Mouse (Mus musculus) macrophage (primary cell): Measurements from ENCODE around the gene Hic2. TPM values are rescaled to one million over a fixed set of nuclear protein-coding genes. Genes with fewer than 3 reads are reported as not detected.

Experiments
- H3K27ac ChIP-seq: fragments of 350-480 bp; formaldehyde crosslinking; 2 replicates; pipeline ENCODE4 v1.9.0; 2021
- H3K36me3 ChIP-seq: fragments of 350-480 bp; formaldehyde crosslinking; 2 replicates; pipeline ENCODE4 v1.9.0; 2021; ENCODE audit errors: inconsistent target
- H3K4me3 ChIP-seq: fragments of 350-480 bp; formaldehyde crosslinking; 2 replicates; pipeline ENCODE4 v1.9.0; 2021; ENCODE audit errors: inconsistent target
- H3K79me2 ChIP-seq: fragments of 350-480 bp; formaldehyde crosslinking; 2 replicates; pipeline ENCODE4 v1.9.0; 2021; ENCODE audit errors: inconsistent target
- WGBS: methylation state at CpG from one replicate; pipeline ENCODE4 v1.1.7; 2026; ENCODE audit warnings: inconsistent platforms; ENCODE audit not compliant: missing documents; 5-methylcytosine and 5-hydroxymethylcytosine counted together
- polyA plus RNA-seq: library from polyadenylated mRNA; stranded (reverse); fragments of 250-400 nt; gene quantifications from 3 replicates; pipeline ENCODE4 v1.2.4, GENCODE M21; 2018; ENCODE audit warnings: inconsistent platforms

Hic2 gene
- polyA plus RNA-seq, 1 experiment from 2014 or later: 1.4 TPM

DNA sequence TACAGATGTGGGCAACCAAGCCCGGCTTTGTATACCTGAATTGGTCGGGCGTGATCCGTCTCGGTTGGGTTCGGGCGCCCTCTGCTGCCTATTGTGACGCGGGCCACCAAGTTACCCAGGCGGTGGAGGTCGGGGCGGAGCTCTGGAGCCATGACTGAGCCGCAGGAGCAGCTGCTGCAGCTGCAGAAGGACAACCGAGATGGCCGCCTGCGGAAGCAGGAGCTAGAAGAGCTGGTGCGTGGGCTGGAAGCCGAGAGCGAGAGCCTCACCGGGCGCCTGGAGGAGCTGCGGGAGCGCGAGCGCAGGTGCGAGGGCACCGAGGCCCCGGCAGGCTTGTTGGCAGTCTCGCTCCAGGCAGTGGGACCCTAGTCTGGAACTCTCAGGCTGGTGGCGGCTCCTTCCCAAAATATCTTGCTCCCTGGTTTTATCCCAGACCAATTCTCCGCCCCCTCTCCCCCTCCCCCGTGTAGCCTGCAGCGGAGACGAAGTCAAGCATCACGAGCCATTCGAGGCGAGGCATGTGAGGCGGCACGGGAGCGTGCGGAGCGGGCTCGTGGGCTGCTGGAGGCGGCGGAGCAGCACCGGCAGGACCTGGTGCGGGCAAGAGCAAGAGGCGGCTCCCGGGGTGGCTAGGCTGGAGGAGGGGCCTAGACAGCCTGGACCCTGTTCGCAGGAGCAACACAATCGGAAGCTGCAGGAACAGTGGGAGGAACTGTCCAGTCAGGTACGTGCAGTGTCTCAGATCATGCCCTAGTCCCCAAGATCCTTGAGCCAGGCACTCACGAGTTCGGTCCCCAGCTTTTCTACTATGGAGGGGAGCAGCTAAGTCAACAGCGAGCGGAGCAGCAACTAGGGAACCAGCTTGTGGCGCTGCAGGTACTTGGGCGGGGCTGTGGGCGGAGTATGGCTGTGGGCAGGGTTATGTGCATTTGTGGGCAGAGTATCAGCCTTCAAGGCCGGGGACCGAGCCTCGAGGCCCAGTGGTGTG is 43.1 kb downstream of the Hic2 start:
- peak overlapping the region; percentile 24 for H3K4me3 ChIP-seq
- H3K79me2 ChIP-seq: no peaks in the 10 kb centered on the region
- H3K36me3 ChIP-seq: peaks cover 17% of the 10 kb centered on the region; the same call in 1 of the 2 replicates
- H3K27ac ChIP-seq: no peak overlapping the region
- 1% methylated on average over 62 of the region's 62 CpGs for WGBS

DNA sequence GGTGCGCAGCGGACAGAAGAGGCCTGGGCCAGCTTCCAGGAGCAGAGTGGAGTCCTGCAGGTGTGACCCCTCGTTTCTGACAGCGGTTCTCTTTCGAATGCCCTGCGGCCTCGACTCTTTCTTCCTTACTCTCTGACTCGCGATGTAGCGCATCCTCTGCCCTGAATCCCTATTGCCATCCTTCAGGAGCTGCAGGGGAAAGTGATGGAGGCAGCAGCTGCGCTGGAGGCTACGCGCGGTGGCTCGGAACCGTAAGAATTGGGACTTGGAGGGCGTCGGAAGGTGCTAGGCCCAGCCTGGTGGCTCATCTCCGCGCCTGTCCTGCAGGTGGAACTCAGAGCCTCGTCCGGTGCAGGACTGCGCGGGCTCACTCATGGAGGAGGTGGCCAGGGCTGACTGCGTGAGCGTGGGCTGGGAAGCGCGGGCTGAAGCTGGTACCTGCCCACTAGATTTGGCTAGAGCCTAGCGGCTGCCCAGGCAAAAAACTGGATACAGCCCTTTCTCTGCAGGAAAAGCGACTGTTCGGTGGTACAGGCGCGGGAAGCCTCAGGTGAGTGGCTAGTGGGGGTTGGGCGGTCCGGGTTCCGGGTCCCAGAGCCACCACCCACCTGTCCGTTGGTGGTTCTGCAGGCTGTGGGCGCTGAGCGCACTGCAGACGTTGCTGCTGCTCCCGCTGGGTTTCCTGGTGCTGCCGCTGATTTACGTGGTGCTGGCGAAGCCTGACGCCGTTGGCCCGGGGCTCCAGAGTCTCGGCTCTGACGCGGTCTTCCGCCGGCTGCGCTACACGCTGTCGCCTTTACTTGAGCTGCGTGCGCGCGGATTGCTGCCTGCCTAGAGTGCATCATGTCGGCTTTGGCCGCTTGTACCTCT is 44.2 kb downstream of the Hic2 start:
- 28% methylated on average over 58 of the region's 61 CpGs for WGBS
- H3K36me3 ChIP-seq: peaks cover 28% of the 10 kb centered on the region
- H3K79me2 ChIP-seq: no peaks in the 10 kb centered on the region
- H3K4me3 ChIP-seq: no peak overlapping the region
- H3K27ac ChIP-seq: no peak overlapping the region

DNA sequence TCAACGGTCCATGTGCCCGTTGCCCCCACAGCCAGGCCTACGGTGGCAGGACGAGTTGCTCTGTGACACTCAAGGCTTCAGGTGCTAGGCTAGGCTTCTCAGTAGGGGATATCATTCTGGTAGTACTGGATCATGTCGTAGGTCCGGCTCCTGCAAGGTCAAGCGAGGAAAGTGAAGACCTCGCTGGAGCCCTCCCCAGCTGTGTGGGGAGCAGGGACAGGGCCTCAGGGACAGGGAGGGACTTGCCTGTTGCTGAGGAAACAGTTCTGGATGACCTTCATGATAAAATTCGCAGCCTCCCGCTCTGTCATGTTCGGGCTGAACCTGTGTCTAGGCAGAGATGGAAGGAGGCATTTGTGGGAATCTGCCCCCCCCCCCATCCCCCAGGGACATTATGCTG is 47.1 kb downstream of the Hic2 start:
- Histone ChIP-seq H3K36me3 (peaks cover 57% of the 10 kb centered on the region), H3K4me3 (no peak overlapping the region), H3K79me2 (no peaks in the 10 kb centered on the region), H3K27ac (no peak overlapping the region)
- 92% methylated on average over 11 of the region's 11 CpGs for WGBS

DNA sequence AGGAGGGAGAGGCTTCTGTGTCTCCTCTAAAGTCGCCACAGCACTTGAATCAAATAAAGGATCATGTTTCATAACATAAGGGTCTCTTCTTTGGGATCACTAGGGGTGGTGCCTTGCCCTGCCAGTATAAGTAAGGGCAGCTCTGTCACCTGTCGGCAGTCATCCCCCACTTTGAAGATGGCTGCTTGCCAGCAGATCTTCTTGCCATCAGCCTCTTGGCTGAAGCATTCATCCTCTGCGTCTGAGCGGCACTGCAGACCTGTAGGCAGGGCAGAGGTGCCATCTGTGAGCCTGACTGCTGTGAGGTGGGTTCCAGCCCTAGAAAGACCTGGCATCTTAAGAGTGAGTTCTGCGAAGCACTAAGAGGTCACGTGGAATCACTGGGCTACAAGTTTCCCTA is 49.8 kb downstream of the Hic2 start:
- H3K79me2 ChIP-seq: no peaks in the 10 kb centered on the region
- no peak overlapping the region for H3K27ac ChIP-seq
- H3K4me3 ChIP-seq: no peak overlapping the region
- 89% methylated on average over 5 of the region's 6 CpGs for WGBS
- peaks cover 64% of the 10 kb centered on the region for H3K36me3 ChIP-seq

DNA sequence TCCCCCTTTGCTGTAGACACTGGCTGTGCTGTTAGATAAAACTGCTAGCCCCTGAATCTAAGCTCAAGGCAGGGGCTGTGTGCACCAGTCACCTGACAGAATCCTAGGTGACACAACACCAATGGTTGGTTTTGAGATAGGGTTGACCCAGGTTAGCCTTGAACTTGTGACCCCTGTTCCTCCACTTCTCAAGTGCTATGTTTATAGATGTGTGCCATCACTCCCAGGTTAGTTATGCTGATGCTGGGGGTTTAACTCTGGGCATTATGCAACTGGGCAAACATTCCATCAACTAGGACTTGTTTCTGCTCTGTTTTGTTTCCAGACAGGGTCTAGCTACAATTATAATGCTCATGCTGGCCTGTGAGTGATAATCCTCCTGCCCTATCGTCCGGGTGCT is 53.7 kb downstream of the Hic2 start:
- no peaks in the 10 kb centered on the region for H3K79me2 ChIP-seq
- no peak overlapping the region for H3K4me3 ChIP-seq
- no peak overlapping the region for H3K27ac ChIP-seq
- peaks cover 57% of the 10 kb centered on the region for H3K36me3 ChIP-seq
- 88% methylated on average over 2 of the region's 2 CpGs for WGBS

DNA sequence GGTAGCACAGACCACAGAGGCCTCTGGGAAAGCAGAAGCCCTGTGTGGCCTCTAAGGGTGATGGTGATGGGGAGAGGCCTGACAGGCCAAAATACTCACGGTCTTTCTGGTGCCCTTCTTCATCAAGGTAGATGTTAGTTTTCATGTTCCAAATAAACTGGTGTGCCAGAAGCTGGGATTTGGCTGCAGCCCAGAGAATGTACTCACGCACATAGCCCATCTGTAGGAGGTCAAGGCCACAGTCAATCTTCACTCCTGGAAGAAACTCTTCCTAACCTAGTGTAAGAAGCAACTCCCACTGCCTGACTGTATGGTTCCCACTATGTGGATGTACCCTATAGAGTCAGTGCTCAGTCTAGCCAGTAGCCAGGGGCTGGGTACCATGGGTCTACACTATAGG is 57.6 kb downstream of the Hic2 start:
- no peak overlapping the region for H3K4me3 ChIP-seq
- 92% methylated on average over 2 of the region's 2 CpGs for WGBS
- peaks cover 42% of the 10 kb centered on the region for H3K36me3 ChIP-seq
- no peak overlapping the region for H3K27ac ChIP-seq
- no peaks in the 10 kb centered on the region for H3K79me2 ChIP-seq

DNA sequence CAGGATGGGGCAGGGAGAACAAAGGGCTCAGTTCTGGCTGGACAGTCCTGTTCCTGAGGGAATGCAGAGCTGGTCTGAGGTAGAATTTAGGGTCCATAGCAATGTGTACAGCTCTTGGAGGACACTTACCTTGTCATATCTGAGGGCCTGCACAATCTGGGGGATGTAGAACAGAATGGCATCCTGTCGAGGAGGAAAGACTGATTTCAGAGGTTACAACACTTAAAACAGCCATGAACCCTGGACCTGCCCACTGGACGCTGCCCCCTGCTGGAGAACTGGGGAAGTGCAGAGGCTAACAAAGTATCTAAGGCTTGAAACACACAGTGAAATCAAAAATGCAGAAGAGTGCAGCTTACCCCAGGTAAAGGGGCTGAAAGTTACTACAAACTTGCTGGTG is 59.4 kb downstream of the Hic2 start:
- 5% methylated on average over 2 of the region's 2 CpGs for WGBS
- peaks cover 58% of the 10 kb centered on the region for H3K36me3 ChIP-seq
- no peaks in the 10 kb centered on the region for H3K79me2 ChIP-seq
- H3K27ac ChIP-seq: no peak overlapping the region
- H3K4me3 ChIP-seq: no peak overlapping the region

DNA sequence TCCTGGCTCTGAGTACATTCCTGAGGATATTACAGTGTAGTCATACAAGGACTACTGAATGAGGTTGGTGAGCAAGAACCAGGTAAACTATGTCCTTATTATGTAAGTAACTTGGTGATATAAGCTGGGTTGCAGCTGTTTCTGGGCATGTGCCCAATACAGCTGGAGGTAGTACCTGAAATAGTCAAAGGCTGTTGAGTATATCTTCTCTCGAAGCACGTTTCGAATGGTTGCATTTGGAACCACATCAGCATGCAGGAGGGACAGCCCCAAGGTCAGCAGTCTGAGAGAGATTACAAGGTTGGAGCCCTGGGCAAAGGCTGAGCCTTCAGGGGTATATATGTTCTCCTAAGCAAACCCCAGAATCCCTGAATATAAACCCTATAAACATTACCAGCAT is 67.4 kb downstream of the Hic2 start:
- WGBS: 87% methylated on average over 3 of the region's 3 CpGs

DNA sequence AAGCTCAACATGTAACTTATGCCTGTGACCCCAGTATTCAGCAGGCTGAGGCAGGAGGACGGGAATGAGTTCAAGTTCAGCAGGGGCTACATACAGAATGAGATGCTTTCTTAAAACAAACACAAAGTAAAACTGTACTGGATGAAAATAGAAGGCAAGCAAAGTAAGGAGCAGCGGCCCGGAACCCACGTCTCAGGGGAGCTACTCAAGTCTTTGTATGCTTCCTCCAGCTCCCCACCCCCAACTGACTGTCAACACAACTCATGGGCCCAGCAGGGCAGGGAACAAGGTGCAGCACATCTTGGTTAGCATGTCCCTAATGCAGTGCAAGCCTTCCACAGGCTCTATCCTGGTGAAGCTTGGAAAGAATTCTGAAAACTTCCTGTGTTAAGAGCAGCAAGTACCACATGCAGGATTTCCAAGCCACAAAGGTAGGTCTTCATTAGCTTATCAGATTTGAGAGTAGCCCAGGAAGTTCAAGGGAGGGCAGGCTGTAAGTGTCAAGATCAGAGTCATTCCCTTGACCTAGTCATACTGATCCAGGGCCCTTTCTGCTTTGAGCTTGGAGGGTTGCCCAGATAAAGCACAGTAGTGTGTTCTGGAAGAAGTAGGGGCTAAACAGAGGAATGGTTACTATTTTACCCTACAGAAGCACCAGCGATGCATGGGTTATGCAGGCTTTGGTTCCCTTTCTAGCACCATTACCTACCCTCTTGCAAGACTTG is 70.3 kb downstream of the Hic2 start:
- Histone ChIP-seq H3K79me2 (no peaks in the 10 kb centered on the region), H3K4me3 (no peak overlapping the region), H3K36me3 (peaks cover 82% of the 10 kb centered on the region), H3K27ac (no peak overlapping the region)
- WGBS: 98% methylated on average over 5 of the region's 5 CpGs

More for the DNA sequence above, 67.4 kb downstream of the Hic2 start:
- Histone ChIP-seq H3K36me3 (peaks cover 87% of the 10 kb centered on the region), H3K27ac (no peak overlapping the region), H3K4me3 (no peak overlapping the region), H3K79me2 (no peaks in the 10 kb centered on the region)

DNA sequence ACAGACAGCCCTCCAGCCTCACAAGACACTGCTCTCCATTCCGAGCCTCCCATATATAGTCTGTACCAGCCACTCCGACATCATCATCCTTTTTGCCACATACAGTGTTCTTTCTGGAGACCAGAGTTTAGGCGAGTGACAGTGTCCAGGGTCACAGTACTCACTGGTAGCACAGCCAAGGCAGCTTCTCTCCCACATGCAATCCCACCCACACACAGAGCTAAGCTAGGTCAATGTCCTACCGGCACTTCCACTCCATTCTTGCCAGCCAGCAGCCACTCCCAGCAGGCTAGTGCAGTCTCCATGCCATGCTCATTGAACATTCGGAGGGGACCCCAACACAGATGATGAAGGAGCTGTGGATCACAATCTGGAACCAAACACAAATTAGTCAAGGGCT is 74.1 kb downstream of the Hic2 start:
- peaks cover 68% of the 10 kb centered on the region for H3K36me3 ChIP-seq
- no peak overlapping the region for H3K4me3 ChIP-seq
- H3K79me2 ChIP-seq: no peaks in the 10 kb centered on the region
- 90% methylated on average over 5 of the region's 5 CpGs for WGBS
- no peak overlapping the region for H3K27ac ChIP-seq

DNA sequence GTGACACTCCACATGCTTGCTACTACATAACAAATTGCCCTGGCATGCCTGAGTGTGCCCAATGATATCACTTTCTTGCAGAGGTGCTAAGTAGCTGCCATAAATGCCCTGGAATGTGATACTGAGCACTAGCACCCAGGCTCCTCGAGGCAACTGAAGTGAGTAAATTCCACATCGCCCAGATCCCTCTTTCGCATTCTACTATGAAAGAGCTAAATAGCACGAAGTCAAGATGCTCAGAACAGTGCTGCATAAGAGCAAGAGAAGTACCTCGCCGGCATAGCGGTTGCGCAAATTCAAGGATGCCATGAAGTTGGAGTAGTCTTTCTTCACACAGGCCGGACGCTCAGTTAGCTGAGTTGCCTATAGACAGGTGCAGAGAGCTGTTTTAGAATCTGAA is 75.7 kb downstream of the Hic2 start:
- 92% methylated on average over 10 of the region's 10 CpGs for WGBS
- Histone ChIP-seq H3K4me3 (no peak overlapping the region), H3K27ac (no peak overlapping the region), H3K36me3 (peaks cover 61% of the 10 kb centered on the region), H3K79me2 (no peaks in the 10 kb centered on the region)

DNA sequence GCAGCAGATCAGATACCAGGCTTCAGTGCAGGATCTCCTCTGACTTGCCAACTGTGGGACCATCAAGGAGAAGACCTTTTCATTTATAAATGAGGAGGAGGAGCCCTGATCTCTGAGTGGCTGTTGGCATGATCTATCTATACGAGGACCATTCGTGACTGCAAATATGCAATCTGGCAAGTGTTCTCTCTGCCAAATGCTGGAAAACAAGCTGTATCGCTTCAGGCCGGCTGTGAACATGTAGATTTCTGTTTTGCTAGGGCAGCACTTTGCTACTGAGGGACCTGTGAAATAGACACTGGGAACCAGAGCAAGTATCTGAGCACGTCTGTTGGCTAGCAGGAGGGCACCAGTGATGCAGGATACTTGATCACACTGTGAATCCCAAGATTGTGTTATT is 79.2 kb downstream of the Hic2 start:
- Histone ChIP-seq H3K79me2 (no peaks in the 10 kb centered on the region), H3K27ac (no peak overlapping the region), H3K4me3 (no peak overlapping the region), H3K36me3 (peaks cover 69% of the 10 kb centered on the region)
- 93% methylated on average over 5 of the region's 5 CpGs for WGBS
